ENCODE assay signal across 8 mouse cellular contexts in the genomic region with DNA sequence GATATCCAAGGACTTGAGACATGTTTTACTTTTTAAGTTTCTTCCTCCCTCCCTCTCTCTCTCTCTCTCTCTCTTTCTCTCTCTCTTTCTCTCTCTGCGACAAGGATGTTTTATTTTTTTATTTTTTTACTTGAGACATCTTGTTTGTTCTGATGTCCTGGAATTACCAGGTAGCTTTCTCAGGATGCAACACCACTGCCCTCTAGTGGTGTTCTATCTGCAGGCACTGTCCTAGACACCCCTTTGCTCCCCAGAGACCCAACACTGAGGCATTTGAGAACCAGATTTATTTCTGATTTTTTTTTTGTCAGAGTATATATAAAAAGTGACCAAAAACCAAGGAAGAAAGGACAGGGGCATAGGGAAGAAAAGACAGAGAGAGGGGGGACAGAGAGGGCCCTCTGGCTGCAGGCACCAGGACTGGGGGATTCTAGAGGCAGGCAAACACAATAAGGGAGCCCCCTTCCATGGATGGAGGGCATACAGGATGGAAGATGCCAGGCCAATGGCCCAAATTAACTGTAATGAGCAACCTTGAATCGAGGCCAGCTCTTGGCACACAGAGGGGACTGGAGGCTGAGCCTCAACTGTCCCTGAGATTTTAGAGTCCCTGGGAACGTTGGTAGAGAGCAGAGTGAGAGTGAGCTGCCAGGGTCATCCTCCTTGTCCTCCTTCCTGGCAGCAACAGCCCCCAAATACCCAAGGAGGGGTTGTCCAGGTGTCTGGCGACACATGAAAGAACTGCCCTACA. TPM values are rescaled to one million over a fixed set of nuclear protein-coding genes. Genes with fewer than 3 reads are reported as not detected.
DNase-seq lines count a peak whose midpoint lies in the region; ATAC-seq and TF ChIP-seq lines count a peak whose summit lies in the region.

No protein-coding gene starts in this region.

- WGBS in cerebellum, adult 2 months = 22% methylated on average over 4 of the region's 4 CpGs
- 68% methylated on average over 4 of the region's 4 CpGs for WGBS in lung, postnatal 0 days

- H3K27me3 ChIP-seq in cerebellum, adult 2 months (ENCODE audit: control insufficient read depth, insufficient read depth, low read length) = no peaks in the 10 kb centered on the region
- no peaks in the 10 kb centered on the region for H3K27me3 ChIP-seq in lung, postnatal 0 days (replicated peaks; ENCODE audit: insufficient read depth, low read length)

- peaks cover 16% of the 10 kb centered on the region for H3K4me1 ChIP-seq in cerebellum, adult 2 months (ENCODE audit: control insufficient read depth, insufficient read depth, low read length)
- H3K4me1 ChIP-seq in lung, postnatal 0 days (ENCODE audit: insufficient read depth, low read depth, low read length) = peaks cover 16% of the 10 kb centered on the region; the same call in 1 of the 2 replicates

- ATAC-seq in lung, postnatal 0 days = no peak
- ATAC-seq in monocyte, adult 5-6 weeks (replicated peaks; ENCODE audit: insufficient number of reproducible peaks, low FRiP score, low TSS enrichment, poor library complexity, severe bottlenecking) = no peak

- TF ChIP-seq EP300 in lung, postnatal 0 days (IDR thresholded peaks at IDR 0.05) = no peak

- peak; percentile 42 for DNase-seq in kidney, adult 18-20 months
- no peak for DNase-seq in kidney, adult 11 months
- peak; percentile 85 for DNase-seq in 3T3-L1 (ENCODE audit: low read depth, low spot score)
- DNase-seq in CD4-positive helper T cell, adult 2 months (ENCODE audit: low read depth, low spot score) = peak; percentile 65
- peak; percentile 65 to 78 for DNase-seq in cerebellum, adult 2 months
- peak; percentile 63 for DNase-seq in lung, postnatal 0 days (ENCODE audit: low spot score)
- no peak for DNase-seq in ovary, postnatal 10 days (ENCODE audit: low spot score)

- TF ChIP-seq POLR2A in cerebellum, adult 2 months (IDR thresholded peaks at IDR 0.05; ENCODE audit: borderline replicate concordance, insufficient read depth, low read length) = no peak

- TF ChIP-seq CTCF in cerebellum, adult 2 months (IDR thresholded peaks at IDR 0.05; ENCODE audit: borderline replicate concordance, insufficient read depth, low read depth, low read length) = peak; percentile 81
- peak; percentile 73 for TF ChIP-seq CTCF in lung, postnatal 0 days (IDR thresholded peaks at IDR 0.05)

- no peak overlapping the region for H3K4me3 ChIP-seq in cerebellum, adult 2 months (replicated peaks; ENCODE audit: insufficient read depth, low read depth, low read length)
- no peak overlapping the region for H3K4me3 ChIP-seq in lung, postnatal 0 days (ENCODE audit: low read depth, low read length)

- H3K4me2 ChIP-seq in lung, postnatal 0 days (replicated peaks; ENCODE audit: low read depth, low read length) = no peak overlapping the region

- no peak overlapping the region for H3K27ac ChIP-seq in cerebellum, adult 2 months (ENCODE audit: insufficient read depth, low read length)
- no peak overlapping the region for H3K27ac ChIP-seq in lung, postnatal 0 days (ENCODE audit: low read length)

- H3K9me3 ChIP-seq in lung, postnatal 0 days (ENCODE audit: low read length) = no peaks in the 10 kb centered on the region

- H3K9ac ChIP-seq in lung, postnatal 0 days (replicated peaks; ENCODE audit: low read depth) = no peak overlapping the region

- no peaks in the 10 kb centered on the region for H3K36me3 ChIP-seq in lung, postnatal 0 days (ENCODE audit: insufficient read depth, low read length)

RNA-seq across cellular contexts. Expression of a gene that starts 2.5 kb away (rescaled TPM):
- 55.5 and 55.6 TPM in 2 replicates for polyA plus RNA-seq in cerebellum, adult 2 months (2012; rRNA removed)
- 21.8 and 24.4 TPM in 2 replicates for polyA plus RNA-seq in lung, postnatal 0 days (2015; fragmentation: Nextera tagmentation; extraction: Ambion mirVana)
- 6.6 to 20.6 TPM (median 10.2 TPM) in 3 replicates for total RNA-seq in monocyte, adult 5-6 weeks (2017)

RNA-seq across cellular contexts. Expression of a gene that starts 3.5 kb away (rescaled TPM):
- 44.2 and 44.6 TPM in 2 replicates for polyA plus RNA-seq in cerebellum, adult 2 months (2012; rRNA removed)
- 32.3 and 33.6 TPM in 2 replicates for polyA plus RNA-seq in lung, postnatal 0 days (2015; fragmentation: Nextera tagmentation; extraction: Ambion mirVana)
- total RNA-seq in monocyte, adult 5-6 weeks (2017) = 65.7 to 104 TPM (median 96.6 TPM) in 3 replicates

RNA-seq across cellular contexts. Expression of a gene that starts 3.9 kb away (rescaled TPM):
- polyA plus RNA-seq in cerebellum, adult 2 months (2012; rRNA removed) = 61.0 and 62.2 TPM in 2 replicates
- 20.8 and 21.3 TPM in 2 replicates for polyA plus RNA-seq in lung, postnatal 0 days (2015; fragmentation: Nextera tagmentation; extraction: Ambion mirVana)
- 1.5 to 5.5 TPM (median 4.5 TPM) in 3 replicates for total RNA-seq in monocyte, adult 5-6 weeks (2017)

RNA-seq across cellular contexts. Expression of a gene that starts 10.4 kb away (rescaled TPM):
- polyA plus RNA-seq in cerebellum, adult 2 months (2012; rRNA removed) = 142 and 149 TPM in 2 replicates
- 41.8 and 43.3 TPM in 2 replicates for polyA plus RNA-seq in lung, postnatal 0 days (2015; fragmentation: Nextera tagmentation; extraction: Ambion mirVana)
- 106 to 183 TPM (median 161 TPM) in 3 replicates for total RNA-seq in monocyte, adult 5-6 weeks (2017)

Comparison
In these comparisons a context has a peak if more than half of its experiments do, and no peak if none do; other contexts are left out.
1. DNase-seq: peak in kidney, adult 18-20 months (single experiment), 3T3-L1 (single experiment), CD4-positive helper T cell, adult 2 months (single experiment), cerebellum, adult 2 months (2 of 2) and lung, postnatal 0 days (single experiment); none in kidney, adult 11 months (single experiment) and ovary, postnatal 10 days (single experiment).